7 mouse cellular contexts compared by ENCODE assay signal in the genomic region with DNA sequence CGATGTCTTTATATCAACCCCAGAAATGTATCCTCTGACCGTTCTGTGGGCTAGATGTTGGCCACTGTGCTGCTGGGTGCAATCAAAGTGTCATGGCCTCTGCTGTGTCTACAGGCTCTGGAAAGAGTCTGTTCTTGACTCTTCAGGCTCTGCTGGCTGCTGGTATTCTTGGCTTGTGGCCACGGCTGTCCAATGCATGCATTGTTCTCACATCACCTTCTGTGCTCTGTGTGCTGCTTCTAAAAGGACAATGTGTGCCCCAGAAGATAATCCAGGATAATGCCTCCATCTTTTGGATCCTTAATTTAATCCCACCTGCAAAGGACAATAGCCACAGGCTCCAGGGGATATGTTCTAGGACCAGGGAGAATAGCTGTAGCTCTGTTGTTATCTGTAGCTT.
A peak's percentile ranks its signal among the peaks of the same experiment; 100 is the strongest.
DNase-seq lines count a peak whose midpoint lies in the region; ATAC-seq lines count a peak whose summit lies in the region.

No protein-coding gene starts in this region.

- peak; percentile 59 for DNase-seq in layer of hippocampus, adult 11-12 months (ENCODE audit: low spot score)
- no peak for DNase-seq in layer of hippocampus, adult 9-10 months (ENCODE audit: low spot score)
- peak; percentile 70 for DNase-seq in cerebellum, adult 9-11 months
- peak; percentile 56 to 57 for DNase-seq in heart, adult 9 months (ENCODE audit: low spot score in 2 of 2)
- DNase-seq in lung, postnatal 14 days: peak; percentile 49
- DNase-seq in frontal cortex, postnatal 10 days (ENCODE audit: low spot score in 2 of 2): no peak

- no peak for ATAC-seq in megakaryocyte progenitor cell, adult 5-6 weeks (replicated peaks; ENCODE audit: poor library complexity)

Comparison
In these comparisons a context has a peak if more than half of its experiments do, and no peak if none do; other contexts are left out.
1. DNase-seq: peak in layer of hippocampus, adult 11-12 months (single experiment), cerebellum, adult 9-11 months (single experiment), heart, adult 9 months (2 of 2) and lung, postnatal 14 days (single experiment); none in layer of hippocampus, adult 9-10 months (single experiment) and frontal cortex, postnatal 10 days (0 of 2).